Mouse (Mus musculus) heart, adult 18-20 months (tissue): ENCODE measurements around the gene Siah1a. TPM values are rescaled to one million over a fixed set of nuclear protein-coding genes. Genes with fewer than 3 reads are reported as not detected.
A peak's percentile ranks its signal among the peaks of the same experiment; 100 is the strongest.

ENCODE experiments used
- DNase-seq, 2 experiments: peaks; one replicate each; pipeline ENCODE4 v3.0.0; 2021 to 2022; ENCODE audit warnings: mixed read lengths in 1 of 2
- long read RNA-seq, 2 experiments: library from polyadenylated mRNA; stranded (forward); transcript quantifications; one replicate each; pipeline ENCODE4 v2.0.0; 2021
- total RNA-seq, 2 experiments: library from RNA; stranded (reverse); gene quantifications; 2 replicates each; pipeline ENCODE4 v1.2.3; 2021

The Siah1a gene
- total RNA-seq = 10 to 100 TPM; 13.4 to 14.1 TPM
- long read RNA-seq, experiment 1, transcript Siah1a-201 (2 exons, 1,968 nt) = major isoform, 21 of 21 reads
- long read RNA-seq, experiment 1, partial matches to known transcripts = 0 of 21 reads
- long read RNA-seq, experiment 1, other reads (novel, unspliced or antisense) = 0 of 21 reads
- long read RNA-seq, experiment 2, transcript Siah1a-201 (2 exons, 1,968 nt) = major isoform, 11 of 12 reads
- long read RNA-seq, experiment 2, partial matches to known transcripts = 0 of 12 reads
- long read RNA-seq, experiment 2, other reads (novel, unspliced or antisense) = 1 of 12 reads

DNA sequence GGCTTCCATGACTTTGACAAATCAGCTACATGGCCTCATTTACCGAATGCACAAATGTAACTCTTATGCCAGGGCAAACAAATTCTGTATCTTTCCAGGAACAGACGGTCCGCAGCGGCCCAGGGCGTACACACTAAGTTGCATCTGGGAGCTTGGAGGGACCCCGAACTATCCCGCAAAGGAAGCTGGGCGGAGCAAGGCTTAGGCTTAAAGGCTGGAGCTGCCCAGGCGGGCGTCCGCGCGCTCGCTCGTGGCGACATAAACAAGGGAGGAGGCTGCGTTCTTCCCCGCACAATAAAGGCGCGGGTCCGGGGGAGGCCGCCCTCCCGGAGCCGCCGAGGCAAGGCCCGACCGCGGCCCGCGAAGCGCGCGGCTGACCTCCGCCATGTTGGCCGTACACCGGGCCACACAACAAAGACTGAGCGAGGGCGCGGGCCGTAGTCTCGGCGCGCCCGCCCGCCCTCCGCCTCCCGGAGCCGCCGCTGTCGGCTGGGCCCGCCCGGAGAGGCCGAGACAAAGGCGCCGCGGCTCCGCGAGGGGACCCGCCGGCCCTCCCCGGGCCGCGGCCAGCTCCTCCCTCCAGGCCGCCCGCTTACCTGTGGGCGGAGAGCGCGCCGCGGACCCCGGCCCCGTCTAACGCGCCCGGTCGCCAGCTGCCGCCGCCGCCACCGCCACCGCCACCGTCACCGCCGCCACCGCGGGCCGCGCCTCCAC, at the start of gene Siah1a, which contains the start of gene Gm10638:
TSS of gene Siah1a (minus strand) at position 714 of the 714 bp plus-strand sequence.
TSS of gene Gm10638 (plus strand) at position 479 of the 714 bp plus-strand sequence.
- DNase-seq = peak; percentile 80 to 86

DNA sequence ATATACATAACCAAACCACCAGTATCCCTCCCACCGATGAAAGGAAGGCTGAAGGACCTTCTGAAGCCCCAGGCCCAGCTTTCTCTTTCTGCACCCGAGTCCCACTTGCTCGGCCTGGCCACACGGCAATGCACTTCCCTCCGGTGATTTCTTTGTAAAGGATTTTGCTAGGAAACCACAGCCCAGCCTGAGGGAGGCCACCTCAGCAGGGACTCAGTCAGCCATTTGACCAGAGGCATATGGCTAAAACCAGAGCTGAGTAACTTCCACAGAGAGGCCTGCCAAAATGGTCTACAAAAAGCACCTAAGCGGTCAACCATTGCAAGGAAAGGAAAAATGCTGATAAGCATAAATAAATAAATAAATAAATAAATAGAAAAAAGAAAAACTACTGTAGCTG, 49.0 kb upstream of the Siah1a start:
- DNase-seq = no peak

DNA sequence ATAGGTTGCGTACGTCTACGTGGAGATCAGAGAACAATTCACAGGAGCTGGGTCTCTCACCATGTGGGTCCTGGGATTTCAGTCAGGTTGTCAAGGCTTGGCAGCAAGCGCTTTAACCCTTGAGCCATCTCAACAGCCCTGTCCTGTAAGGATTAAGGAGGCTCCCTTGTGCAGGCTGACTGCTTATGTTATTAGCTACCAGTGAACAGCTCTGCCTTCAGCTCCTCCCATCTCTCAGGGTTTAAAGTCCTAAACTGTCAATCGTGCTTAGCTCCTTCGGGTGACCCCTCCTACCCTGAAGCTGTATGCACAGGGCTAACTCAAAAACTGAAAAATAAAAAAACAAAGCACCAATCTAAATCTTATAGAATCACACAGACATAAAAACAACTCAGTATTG, 45.8 kb upstream of the Siah1a start:
- no peak for DNase-seq

DNA sequence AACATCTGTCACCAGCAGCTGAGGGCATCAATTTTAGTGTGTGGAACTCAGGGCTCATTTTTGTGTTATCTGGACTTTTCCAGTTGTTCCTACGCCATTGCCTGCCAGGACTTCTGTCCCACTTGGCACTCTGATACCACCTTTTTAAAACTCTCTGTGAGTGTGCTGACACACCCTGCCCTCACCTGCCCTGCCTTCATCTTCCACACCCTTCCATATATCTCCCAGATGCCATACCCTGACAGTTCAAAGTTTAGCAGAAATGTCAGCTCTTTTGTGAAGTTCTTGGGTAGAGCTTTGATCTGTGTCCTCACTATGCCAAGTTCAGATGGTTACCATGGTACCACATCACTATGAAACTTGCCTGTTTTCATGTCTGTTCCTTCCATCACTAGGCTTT, 43.8 kb upstream of the Siah1a start:
- DNase-seq = no peak

DNA sequence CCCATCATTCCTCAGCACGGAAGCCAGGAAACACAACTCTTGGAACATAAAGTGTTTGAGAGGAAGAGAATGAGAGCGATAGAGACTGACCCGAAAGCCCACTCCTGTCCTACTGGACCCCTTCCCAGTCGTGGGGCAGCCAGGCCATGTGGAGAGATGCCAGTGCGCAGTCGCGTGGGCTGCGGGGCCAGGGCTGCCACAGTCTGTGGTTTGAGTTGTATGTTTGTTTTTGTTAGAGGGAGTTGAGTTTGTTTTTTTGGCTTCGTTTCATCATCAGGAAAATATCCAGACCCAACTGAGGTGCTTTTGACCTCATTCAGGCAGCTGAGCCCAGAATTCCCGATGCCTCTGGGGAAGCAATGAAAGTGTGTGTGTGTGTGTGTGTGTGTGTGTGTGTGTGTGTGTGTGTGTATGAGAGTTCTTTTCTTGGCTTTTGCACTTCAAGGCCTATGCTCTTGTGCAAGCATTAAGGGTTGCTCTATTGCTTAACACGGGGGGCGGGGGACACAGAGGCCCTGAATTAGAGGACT, 42.2 kb upstream of the Siah1a start:
- DNase-seq = peak; percentile 81 to 84

DNA sequence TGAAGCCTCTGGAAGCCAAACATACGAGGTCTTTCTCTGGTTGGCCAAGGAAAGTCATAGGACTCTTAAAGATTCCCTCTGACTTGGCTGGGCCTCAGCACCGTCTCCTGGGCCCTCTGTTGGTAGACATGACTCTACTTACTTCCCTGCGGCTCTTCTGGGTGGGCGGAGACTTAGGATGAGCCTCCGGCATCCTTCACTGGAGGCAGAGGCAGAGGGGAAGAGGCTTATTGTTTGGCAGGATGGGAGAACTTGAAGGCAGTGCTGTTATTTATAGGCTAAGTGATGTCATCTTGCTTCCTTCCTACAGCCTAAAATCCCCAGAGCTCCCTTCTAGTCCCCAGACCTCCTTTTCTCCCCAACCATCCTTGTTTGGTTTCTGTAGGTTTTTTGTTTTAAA, 40.8 kb upstream of the Siah1a start:
- DNase-seq = peak in 1 of 2 experiments; percentile 72

DNA sequence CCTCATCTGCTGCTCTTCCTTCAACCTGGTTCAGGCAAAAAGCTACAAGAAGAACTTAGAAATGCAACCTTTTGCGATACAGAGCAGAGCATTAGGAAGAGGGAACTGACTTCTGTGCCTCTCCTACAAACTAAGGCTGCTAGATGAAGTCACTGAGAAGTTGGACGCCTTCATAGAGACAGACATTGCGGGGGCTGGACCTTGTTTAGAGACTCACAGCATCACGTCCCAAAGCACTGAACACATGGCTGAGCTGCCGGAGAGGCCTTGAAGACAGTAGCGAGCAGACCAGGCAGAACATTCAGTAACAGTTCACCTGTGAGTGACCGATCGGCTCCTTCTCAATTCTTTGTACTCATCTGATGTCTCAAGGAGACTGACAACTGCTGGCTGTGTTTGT, 35.4 kb upstream of the Siah1a start:
- no peak for DNase-seq

DNA sequence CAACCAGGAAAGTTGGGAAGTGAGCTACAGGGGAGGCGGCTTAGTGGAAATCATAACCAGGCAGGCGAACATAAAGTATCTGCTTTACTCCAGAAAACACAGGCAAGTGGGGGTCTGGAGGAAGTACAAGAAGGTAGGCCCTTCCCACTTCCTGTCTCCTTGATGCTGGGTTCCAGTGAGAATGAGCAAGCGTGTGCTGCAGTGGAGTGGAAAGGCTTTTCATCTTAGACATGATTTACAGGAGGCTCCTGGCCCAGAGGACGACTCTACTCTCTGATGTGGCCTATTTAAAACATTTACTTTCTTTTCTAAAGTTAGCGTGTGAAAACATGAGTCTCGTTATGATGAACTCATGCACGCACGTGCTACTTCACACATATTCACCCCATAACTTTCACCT, 33.5 kb upstream of the Siah1a start:
- DNase-seq = no peak

DNA sequence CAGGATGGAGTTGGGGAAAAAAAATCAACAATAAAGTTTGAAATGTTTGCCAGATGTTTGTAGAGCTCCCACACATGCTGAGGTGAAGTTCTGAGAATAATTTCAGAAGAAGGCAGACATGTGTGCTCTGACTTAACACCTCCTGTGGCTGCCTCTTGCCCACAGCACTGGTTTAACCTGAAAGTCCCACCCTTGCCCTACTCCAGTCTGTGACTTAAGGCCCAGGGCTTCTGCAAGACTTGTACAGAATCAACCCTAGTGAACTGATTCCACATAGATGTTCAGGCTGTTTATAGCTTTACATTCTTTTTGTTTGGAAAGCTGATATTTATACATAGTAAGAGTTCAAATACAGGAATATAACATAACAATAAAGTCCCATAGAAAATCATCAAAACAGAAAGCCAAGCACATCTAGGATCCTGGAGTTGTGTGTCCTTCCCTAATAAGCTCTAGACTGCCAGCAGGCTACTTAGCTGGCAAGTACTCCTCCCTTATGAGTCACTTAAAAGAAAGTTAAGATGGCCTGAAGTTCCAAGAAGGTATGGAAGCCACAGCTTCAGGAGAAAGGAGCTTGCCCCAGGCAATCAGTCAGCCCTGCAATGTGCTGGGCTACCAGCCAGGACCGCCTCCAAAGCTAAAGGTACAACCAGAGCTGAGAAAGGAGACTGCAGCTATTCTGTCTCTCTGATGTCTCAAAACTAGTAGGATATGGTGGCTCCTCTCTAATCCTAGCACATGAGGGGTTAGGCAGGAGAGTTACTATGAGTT, 24.4 kb upstream of the Siah1a start:
- peak; percentile 31 to 52 for DNase-seq

DNA sequence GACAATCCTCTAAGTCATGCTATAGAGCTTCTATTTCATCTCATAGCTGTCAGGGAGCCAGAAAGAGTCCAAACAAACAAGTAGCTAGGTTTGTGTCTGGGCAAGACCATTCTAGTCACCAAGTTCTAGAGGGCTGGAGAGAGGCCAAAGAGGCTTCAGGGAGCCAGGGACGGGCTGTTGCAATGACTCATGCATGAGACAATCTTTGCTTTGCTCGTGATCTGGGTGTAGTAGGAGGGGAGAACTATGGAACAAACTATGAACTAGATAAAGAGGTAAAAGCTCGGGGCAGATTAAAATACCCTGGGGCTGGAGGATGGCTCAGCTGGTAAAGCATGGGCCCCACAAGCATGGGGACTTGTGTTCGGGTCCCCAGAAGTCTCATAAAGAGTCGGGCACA, 22.8 kb upstream of the Siah1a start:
- peak; percentile 82 to 85 for DNase-seq

DNA sequence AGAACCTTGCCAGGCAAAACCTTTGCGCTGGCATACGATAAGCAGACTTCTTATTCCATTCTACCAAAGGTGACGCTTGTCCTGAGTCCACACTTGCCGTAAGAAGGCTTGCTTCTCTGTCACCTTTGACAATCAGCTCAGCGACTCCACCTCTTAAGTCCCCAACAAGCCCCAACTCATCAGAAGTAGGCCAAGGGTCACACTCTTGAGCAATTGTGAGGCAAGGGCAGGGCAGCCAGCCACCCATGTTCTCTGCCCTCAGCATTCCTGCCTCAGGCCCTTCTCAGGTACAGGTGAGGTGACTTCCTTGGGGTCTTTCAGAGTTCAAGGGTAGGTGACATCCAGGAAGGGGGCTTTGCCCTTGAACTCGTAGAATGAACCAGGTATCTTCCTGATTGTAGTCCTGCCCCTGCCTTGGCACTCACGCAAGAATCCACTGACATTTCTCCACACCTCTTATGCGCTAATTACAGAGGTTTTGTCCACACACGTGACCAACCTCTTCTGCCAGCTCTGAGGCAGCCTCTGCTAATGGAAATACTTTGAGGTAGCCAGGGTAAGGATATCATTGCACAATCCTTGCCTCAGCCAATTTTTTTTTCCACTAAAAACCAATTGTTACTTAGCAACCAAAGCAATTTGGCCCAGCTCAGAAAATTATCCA, 20.9 kb upstream of the Siah1a start:
- peak; percentile 62 to 72 for DNase-seq

DNA sequence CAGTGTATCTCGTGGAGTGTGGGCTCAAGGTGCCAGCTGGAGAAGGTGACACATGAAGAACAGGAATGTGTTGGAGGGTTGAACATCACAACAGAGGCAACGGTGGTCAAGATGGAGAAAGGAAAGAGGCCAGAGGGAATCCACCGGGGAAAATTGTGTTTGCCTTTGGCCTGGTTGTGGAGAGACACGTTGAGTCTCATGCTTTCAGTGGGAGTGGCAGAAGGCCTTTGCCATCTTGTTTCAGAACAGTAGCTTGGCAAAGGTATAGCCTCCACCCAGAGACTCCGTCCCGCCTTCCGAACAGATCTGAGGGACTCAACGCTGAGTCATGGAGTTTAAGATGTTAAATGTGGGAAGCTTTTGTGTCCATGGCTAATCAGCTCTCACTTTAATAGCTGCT, 19.9 kb upstream of the Siah1a start:
- DNase-seq = no peak

DNA sequence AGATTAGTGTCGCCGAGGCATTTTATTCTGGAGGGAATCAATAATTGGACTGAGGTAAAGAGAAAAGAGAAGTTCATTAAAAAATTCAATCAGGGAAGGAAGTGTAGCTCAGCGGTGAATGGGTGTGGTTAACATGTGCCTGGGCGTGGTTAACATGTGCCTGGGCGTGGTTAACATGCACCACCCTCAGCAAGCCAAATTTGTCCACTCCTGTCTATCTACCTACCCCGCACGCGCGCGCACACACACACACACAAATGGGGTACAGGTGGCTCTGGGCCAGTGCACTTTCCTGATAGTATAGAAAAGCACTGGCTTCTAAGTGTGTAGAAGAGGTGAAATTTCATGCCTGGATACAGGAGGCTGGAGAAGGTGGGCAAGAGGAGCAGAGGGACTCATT, 19.4 kb upstream of the Siah1a start:
- no peak for DNase-seq

DNA sequence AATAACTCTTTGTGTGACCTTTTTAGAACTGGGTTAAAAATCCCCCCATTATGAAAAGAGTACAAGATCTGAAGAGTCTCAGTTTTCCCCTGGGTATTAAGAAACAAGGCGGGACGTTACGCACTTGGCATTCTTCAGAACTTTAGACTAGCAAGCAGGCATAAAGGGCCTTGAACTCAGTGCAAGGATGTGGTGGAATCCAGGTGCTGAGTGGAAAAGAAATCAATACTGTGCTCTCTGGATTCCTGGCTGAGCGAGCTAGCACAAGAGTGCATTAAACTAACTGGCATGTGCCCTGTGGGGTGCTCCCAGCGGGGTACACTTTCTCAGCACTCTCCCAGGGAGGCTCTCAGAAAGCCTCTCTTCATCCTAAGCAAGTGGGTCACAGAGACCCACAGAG, 17.1 kb upstream of the Siah1a start:
- DNase-seq = no peak

DNA sequence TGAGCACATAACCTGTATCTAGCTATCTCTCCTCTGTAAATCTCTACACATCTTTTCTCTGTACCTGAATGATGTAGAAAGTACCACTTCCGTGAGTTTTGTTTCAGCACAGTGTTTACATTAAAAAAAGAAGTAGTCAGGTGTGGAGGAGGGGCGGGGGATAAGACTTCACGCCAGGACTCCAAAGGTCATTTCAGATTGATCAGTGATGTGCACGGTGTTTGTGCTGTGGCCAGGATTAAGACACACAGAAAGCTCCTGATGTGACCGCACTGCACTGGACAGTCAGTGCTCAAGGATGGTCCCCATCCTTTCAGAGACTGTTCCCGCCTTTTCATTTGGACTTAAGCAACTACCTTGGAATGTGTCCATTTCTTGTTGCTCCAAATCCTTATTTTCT, 15.0 kb upstream of the Siah1a start:
- DNase-seq = no peak

DNA sequence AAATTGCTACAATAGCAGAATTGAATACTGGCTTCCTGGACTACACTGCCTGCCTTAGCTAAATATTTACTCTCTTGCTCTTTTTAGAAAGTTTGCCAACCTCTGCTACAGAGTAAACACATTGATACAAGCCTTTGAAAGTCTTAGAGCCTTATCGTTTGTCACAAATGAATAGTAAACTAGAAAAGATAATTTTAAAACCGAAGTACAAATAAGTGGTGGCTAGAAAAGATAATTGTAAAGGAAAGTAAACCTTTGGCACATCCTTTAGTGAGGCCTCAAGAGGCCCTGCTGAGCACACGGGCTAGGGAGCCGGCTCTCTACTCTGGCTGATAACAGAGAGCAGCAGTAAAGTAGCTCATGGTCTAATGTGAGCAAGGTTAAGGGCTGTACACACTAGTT, 13.4 kb upstream of the Siah1a start:
- no peak for DNase-seq

DNA sequence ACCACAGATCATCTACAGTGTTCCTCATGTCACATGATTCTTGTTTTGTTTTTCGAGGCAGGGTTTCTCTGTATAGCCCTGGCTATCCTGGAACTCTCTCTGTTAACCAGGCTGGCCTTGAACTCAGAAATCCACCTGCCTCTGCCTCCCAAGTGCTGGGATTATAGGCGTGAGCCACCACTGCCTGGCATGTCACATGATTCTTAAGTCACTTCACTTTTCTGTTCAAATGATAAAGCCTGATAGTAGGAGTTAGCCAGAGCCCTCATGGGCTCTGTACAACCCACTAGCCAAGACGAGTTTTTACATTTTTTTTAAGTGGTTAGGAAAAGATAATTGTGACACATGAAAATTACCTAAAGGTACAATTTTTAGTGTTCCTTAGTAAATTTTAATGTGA, 12.9 kb upstream of the Siah1a start:
- no peak for DNase-seq

DNA sequence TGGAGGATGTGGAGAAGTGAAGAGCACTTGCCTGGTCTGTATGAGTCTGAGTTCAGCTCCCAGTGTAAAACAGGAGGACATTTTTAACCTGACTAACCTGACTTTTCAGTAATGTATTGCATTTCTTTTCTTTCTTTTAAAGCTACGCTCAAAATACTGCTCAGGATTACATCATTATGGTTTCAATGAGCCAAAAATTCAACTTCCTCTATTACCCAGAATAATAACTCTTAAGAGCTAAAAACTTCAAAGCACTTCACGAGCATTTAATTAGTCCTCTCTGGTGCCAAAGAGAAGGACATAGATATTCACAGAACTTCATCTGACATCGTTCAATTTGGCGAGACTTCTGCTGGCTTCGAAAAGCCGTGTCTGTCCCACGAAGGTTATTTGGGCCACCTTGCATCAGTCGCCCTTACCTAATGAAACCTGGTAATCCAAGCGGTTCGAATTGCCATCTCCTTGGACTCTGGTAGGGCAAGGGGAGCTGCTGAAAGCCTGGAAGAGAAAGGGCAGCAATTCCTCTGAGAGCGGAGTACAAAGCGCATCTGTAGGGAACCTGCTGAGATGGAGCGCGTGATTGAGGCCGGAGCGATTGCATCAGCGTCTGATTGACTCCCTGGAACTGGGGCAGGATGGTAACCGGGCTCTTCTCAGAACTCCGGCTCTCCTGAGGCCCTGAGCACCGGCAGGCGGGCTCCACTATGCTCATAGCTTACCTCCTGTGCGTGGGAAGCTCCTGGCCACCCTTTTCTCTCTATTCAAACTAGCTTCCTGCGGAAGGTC, 11.4 kb upstream of the Siah1a start:
- DNase-seq = peak in 1 of 2 experiments; percentile 44

DNA sequence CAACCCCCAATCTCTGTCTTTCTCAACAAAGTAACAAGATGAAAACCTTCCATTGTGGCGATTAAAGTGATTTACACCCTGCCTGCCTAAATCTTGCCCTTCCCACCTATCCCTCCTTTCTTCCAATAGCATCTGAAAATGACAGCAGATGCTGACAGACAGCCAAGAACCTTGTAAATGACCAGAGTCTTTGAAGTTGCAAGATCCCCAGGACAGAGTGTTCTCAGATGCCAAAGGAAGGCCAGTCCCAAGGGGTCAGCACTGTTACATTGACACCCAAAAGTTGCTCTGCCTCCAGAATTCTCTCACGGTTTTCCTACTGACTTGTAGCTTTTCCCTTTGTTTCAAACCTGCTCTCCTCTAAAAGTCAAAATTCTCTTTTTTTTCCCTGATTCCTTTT, 4.1 kb upstream of the Siah1a start:
- no peak for DNase-seq

DNA sequence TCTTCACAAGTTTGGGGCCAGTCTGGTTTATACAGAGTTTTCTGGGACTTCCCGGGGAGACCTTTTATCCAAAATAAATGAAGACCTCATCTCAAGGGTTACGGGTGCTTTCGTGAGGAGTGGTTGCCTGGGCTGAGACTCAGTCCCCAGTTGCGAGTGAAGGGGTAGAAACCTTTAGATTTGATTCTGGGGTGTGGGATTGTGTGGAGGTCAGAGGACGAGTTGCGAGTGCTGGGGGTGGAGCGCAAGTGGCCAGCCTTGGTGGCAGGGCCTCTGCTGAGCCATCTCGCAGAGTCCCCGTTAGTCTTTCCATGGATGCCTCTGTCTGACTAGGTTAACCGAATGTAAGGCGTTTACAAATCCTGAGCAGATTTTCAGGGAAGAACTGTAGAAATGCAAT, 777 bp upstream of the Siah1a start:
- no peak for DNase-seq

DNA sequence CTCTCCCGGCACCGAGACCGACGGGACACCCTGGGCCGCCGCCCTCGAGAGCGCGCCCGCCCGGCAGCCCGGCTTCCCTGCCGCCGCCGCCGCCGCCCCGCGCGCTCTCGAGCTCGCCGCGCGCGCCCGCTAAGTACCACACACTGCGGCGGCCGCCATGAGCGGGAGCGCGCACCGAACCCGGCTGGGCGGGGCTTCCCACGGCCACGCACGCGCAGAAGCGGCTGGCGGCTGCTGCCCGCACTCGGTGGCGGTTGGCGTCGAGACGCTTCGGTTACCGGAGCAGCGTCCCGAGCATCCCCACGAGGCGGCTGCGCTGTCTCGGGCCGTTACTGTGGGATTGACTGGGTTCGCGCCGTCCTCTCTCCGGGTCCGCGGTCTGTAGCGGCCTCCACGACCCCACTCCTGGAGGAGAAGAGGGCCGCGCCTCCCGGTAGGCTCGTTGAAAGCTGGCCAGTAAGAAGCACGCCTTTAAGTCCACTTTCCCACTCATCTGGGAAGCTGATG, 254 bp upstream of the Siah1a start:
- DNase-seq = peak; percentile 96 to 98
